14 mouse cellular contexts compared by ENCODE assay signal in the genomic region with DNA sequence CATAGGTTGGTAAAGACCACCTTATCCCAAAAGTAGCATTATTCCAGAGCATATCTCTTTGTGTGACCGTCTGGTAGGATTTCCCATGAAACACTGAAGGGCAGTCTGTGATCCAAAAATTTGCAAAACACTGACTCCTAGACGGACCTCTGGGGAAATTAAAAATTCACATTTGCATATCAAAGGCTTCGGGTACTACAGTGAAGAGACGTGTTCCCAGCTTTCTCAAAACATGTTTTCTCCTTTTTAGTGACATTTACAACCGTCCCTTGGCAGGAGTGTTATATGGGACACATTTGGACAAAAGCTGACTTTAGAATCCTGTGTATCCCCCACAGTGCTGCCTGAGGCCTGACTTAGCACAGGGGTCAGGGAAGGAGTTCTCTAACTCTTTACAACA.
"Had no signal": no experiment of that assay in that cellular context is flagged by ENCODE, and none has a peak within 500 bp of the region (broad histone marks: within the 10 kb centered on the region; RNA-seq: fewer than 3 reads in every experiment).

No protein-coding gene starts in this region.

- H3K4me3 ChIP-seq: hindbrain, embryonic 13.5 days; limb, embryonic 12.5 days; liver, embryonic 13.5 days; lung, embryonic 15.5 days; megakaryocyte, embryonic 14.5 days had no signal

- H3K27me3 ChIP-seq: liver, embryonic 13.5 days; lung, embryonic 15.5 days had no signal

- H3K9ac ChIP-seq: hindbrain, embryonic 13.5 days; limb, embryonic 12.5 days; liver, embryonic 13.5 days; liver, postnatal 0 days; lung, embryonic 15.5 days had no signal

- H3K36me3 ChIP-seq: hindbrain, embryonic 13.5 days; limb, embryonic 12.5 days; liver, embryonic 13.5 days; lung, embryonic 15.5 days had no signal

- H3K27ac ChIP-seq: limb, embryonic 12.5 days; liver, embryonic 13.5 days; lung, embryonic 15.5 days; macrophage; stomach, postnatal 0 days had no signal

- H3K9me3 ChIP-seq: hindbrain, embryonic 13.5 days; limb, embryonic 12.5 days; liver, embryonic 13.5 days; lung, embryonic 15.5 days; megakaryocyte, embryonic 14.5 days had no signal

- H3K4me2 ChIP-seq: hindbrain, embryonic 13.5 days; limb, embryonic 12.5 days; liver, embryonic 13.5 days; lung, embryonic 15.5 days had no signal

- H3K4me1 ChIP-seq: liver, embryonic 13.5 days; megakaryocyte, embryonic 14.5 days had no signal

- ATAC-seq: liver, postnatal 0 days had no signal

- DNase-seq: layer of hippocampus, adult 9-11 months; layer of hippocampus, postnatal 36 days; liver; liver, embryonic 13.5 days; liver, postnatal 0 days; lung, postnatal 14 days; right cerebral cortex, adult 18-20 months; thymus, postnatal 4 days had no signal
